Mouse (Mus musculus) heart, adult 11 months (tissue): ENCODE measurements around the gene Traf7.

Experiments
- DNase-seq: peaks from one replicate; pipeline ENCODE4 v3.0.0; 2022

Traf7 gene

GRCm38 (mm10) chr17:24527723-24528559, at the start of gene Traf7:
Gene Traf7 (minus strand): TSS chr17:24527938.
- peak; percentile 100 for DNase-seq

- DNase-seq: peak; percentile 90
These were observed 46.1 kb upstream of the Traf7 start for GRCm38 (mm10) chr17:24573811-24574210.

- DNase-seq: peak; percentile 91
These were observed 45.0 kb upstream of the Traf7 start for GRCm38 (mm10) chr17:24572651-24573245.

GRCm38 (mm10) chr17:24569837-24570236, 42.1 kb upstream of the Traf7 start:
- DNase-seq: peak; percentile 85

- peak; percentile 97 for DNase-seq
These were observed 39.5 kb upstream of the Traf7 start for GRCm38 (mm10) chr17:24567034-24567779.

- peak; percentile 93 for DNase-seq
These were observed 38.1 kb upstream of the Traf7 start for GRCm38 (mm10) chr17:24565792-24566191.

GRCm38 (mm10) chr17:24565092-24565491, 37.4 kb upstream of the Traf7 start:
- DNase-seq: peak; percentile 90

GRCm38 (mm10) chr17:24564422-24564821, 36.7 kb upstream of the Traf7 start:
- DNase-seq: no peak

- no peak for DNase-seq
These were observed 35.9 kb upstream of the Traf7 start for GRCm38 (mm10) chr17:24563638-24564037.

GRCm38 (mm10) chr17:24561592-24561991, 33.9 kb upstream of the Traf7 start:
- DNase-seq: no peak

- no peak for DNase-seq
These were observed 32.7 kb upstream of the Traf7 start for GRCm38 (mm10) chr17:24560301-24561028.

GRCm38 (mm10) chr17:24559146-24559545, 31.4 kb upstream of the Traf7 start:
- DNase-seq: peak; percentile 98

- DNase-seq: peak; percentile 96
These were observed 30.9 kb upstream of the Traf7 start for GRCm38 (mm10) chr17:24558600-24559099.

GRCm38 (mm10) chr17:24557091-24557490, 29.4 kb upstream of the Traf7 start:
- peak; percentile 99 for DNase-seq

- DNase-seq: no peak
These were observed 23.3 kb upstream of the Traf7 start for GRCm38 (mm10) chr17:24551050-24551444.

- DNase-seq: peak; percentile 99
These were observed 22.8 kb upstream of the Traf7 start for GRCm38 (mm10) chr17:24550416-24551049.

GRCm38 (mm10) chr17:24549618-24550415, 22.1 kb upstream of the Traf7 start, which contains the start of gene Pkd1:
Gene Pkd1 (plus strand): TSS chr17:24549834.
- DNase-seq: peak; percentile 100

GRCm38 (mm10) chr17:24548921-24549617, 21.3 kb upstream of the Traf7 start:
- peak; percentile 98 for DNase-seq

GRCm38 (mm10) chr17:24548435-24548834, 20.7 kb upstream of the Traf7 start:
- DNase-seq: peak; percentile 94

GRCm38 (mm10) chr17:24546234-24546633, 18.5 kb upstream of the Traf7 start:
- DNase-seq: no peak
